Mouse (Mus musculus): ENCODE measurements around the gene S100a14. TPM values are rescaled to one million over a fixed set of nuclear protein-coding genes. Genes with fewer than 3 reads are reported as not detected.

Gene S100a14
- polyA plus RNA-seq, 1 experiment: 0.88 TPM

- Histone ChIP-seq H3K9ac (ENCODE audit: low read depth, poor library complexity, severe bottlenecking) (no peak overlapping the region), H3K36me3 (ENCODE audit: control insufficient read depth, insufficient read depth, low read length, poor library complexity, severe bottlenecking) (no peaks in the 10 kb centered on the region), H3K27me3 (ENCODE audit: control insufficient read depth, insufficient read depth, low read length, poor library complexity, severe bottlenecking) (no peaks in the 10 kb centered on the region; the same call in 1 of the 2 replicates), H3K4me3 (ENCODE audit: low read depth, low read length) (no peak overlapping the region), H3K27ac (ENCODE audit: insufficient read depth, low read length) (no peak overlapping the region), H3K9me3 (replicated peaks; ENCODE audit: control insufficient read depth, insufficient read depth, low read length, poor library complexity, severe bottlenecking) (no peaks in the 10 kb centered on the region), H3K4me1 (ENCODE audit: control insufficient read depth, insufficient read depth, low read length) (no peaks in the 10 kb centered on the region)
- no peak for TF ChIP-seq POLR2A (IDR thresholded peaks at IDR 0.05; ENCODE audit: insufficient read depth, low read length)
- TF ChIP-seq CTCF (IDR thresholded peaks at IDR 0.05; ENCODE audit: low read depth, low read length): no peak
- TF ChIP-seq EP300 (IDR thresholded peaks at IDR 0.05; ENCODE audit: insufficient read depth, low read depth, low read length): no peak
Measured at GRCm38 (mm10) chr3:90549676-90550420, 23.2 kb downstream of the S100a14 start.

- H3K9me3 ChIP-seq (replicated peaks; ENCODE audit: control insufficient read depth, insufficient read depth, low read length, poor library complexity, severe bottlenecking): no peaks in the 10 kb centered on the region
- no peaks in the 10 kb centered on the region for H3K36me3 ChIP-seq (ENCODE audit: control insufficient read depth, insufficient read depth, low read length, poor library complexity, severe bottlenecking)
- no peaks in the 10 kb centered on the region; the same call in 1 of the 2 replicates for H3K27me3 ChIP-seq (ENCODE audit: control insufficient read depth, insufficient read depth, low read length, poor library complexity, severe bottlenecking)
- no peak for TF ChIP-seq CTCF (IDR thresholded peaks at IDR 0.05; ENCODE audit: low read depth, low read length)
- TF ChIP-seq POLR2A (IDR thresholded peaks at IDR 0.05; ENCODE audit: insufficient read depth, low read length): no peak
- TF ChIP-seq EP300 (IDR thresholded peaks at IDR 0.05; ENCODE audit: insufficient read depth, low read depth, low read length): no peak
- H3K4me1 ChIP-seq (ENCODE audit: control insufficient read depth, insufficient read depth, low read length): no peaks in the 10 kb centered on the region
- no peak overlapping the region for H3K4me3 ChIP-seq (ENCODE audit: low read depth, low read length)
- H3K27ac ChIP-seq (ENCODE audit: insufficient read depth, low read length): no peak overlapping the region
- H3K9ac ChIP-seq (ENCODE audit: low read depth, poor library complexity, severe bottlenecking): no peak overlapping the region
Measured at GRCm38 (mm10) chr3:90550421-90550790, 23.8 kb downstream of the S100a14 start.

- Histone ChIP-seq H3K4me3 (ENCODE audit: low read depth, low read length) (no peak overlapping the region), H3K4me1 (ENCODE audit: control insufficient read depth, insufficient read depth, low read length) (no peaks in the 10 kb centered on the region), H3K9ac (ENCODE audit: low read depth, poor library complexity, severe bottlenecking) (no peak overlapping the region), H3K27ac (ENCODE audit: insufficient read depth, low read length) (no peak overlapping the region), H3K27me3 (ENCODE audit: control insufficient read depth, insufficient read depth, low read length, poor library complexity, severe bottlenecking) (no peaks in the 10 kb centered on the region), H3K36me3 (ENCODE audit: control insufficient read depth, insufficient read depth, low read length, poor library complexity, severe bottlenecking) (no peaks in the 10 kb centered on the region), H3K9me3 (replicated peaks; ENCODE audit: control insufficient read depth, insufficient read depth, low read length, poor library complexity, severe bottlenecking) (no peaks in the 10 kb centered on the region)
- TF ChIP-seq CTCF (IDR thresholded peaks at IDR 0.05; ENCODE audit: low read depth, low read length) (no peak), POLR2A (IDR thresholded peaks at IDR 0.05; ENCODE audit: insufficient read depth, low read length) (no peak), EP300 (IDR thresholded peaks at IDR 0.05; ENCODE audit: insufficient read depth, low read depth, low read length) (no peak)
Measured at GRCm38 (mm10) chr3:90552231-90552630, 25.6 kb downstream of the S100a14 start.

- TF ChIP-seq POLR2A (IDR thresholded peaks at IDR 0.05; ENCODE audit: insufficient read depth, low read length): no peak
- no peak for TF ChIP-seq CTCF (IDR thresholded peaks at IDR 0.05; ENCODE audit: low read depth, low read length)
- no peak for TF ChIP-seq EP300 (IDR thresholded peaks at IDR 0.05; ENCODE audit: insufficient read depth, low read depth, low read length)
Measured at GRCm38 (mm10) chr3:90555954-90556353, 29.3 kb downstream of the S100a14 start.

GRCm38 (mm10) chr3:90560008-90560628 lies 33.5 kb downstream of the S100a14 start, which contains the start of gene S100a3:
Gene S100a3, plus strand, starts transcription at chr3:90560578.
- H3K4me1 ChIP-seq (ENCODE audit: control insufficient read depth, insufficient read depth, low read length): no peaks in the 10 kb centered on the region

More at GRCm38 (mm10) chr3:90555954-90556353, 29.3 kb downstream of the S100a14 start:
- Histone ChIP-seq H3K4me1 (ENCODE audit: control insufficient read depth, insufficient read depth, low read length) (no peaks in the 10 kb centered on the region), H3K27me3 (ENCODE audit: control insufficient read depth, insufficient read depth, low read length, poor library complexity, severe bottlenecking) (no peaks in the 10 kb centered on the region), H3K4me3 (ENCODE audit: low read depth, low read length) (no peak overlapping the region), H3K9ac (ENCODE audit: low read depth, poor library complexity, severe bottlenecking) (no peak overlapping the region), H3K9me3 (replicated peaks; ENCODE audit: control insufficient read depth, insufficient read depth, low read length, poor library complexity, severe bottlenecking) (no peaks in the 10 kb centered on the region), H3K36me3 (ENCODE audit: control insufficient read depth, insufficient read depth, low read length, poor library complexity, severe bottlenecking) (no peaks in the 10 kb centered on the region), H3K27ac (ENCODE audit: insufficient read depth, low read length) (no peak overlapping the region)

DNA sequence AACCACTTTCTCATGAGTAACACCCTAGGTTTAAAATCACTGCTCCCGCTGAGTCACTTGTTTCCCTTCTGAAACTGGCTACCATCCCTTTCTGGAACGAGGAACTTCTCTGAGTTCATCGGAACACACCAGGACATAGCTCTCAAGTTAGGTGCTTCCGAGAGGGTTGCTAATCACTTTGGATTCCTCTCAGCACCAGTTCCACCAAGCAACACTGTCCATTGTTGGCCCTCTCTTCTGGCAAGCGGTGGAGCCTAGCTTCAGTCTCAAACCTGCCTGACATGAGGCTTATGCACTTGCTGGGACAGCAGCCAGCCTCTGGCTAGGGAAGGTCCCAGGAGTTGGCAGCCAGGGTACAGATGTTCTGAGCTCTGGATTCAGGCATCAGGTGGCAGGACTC lies 48.0 kb downstream of the S100a14 start:
- H3K4me1 ChIP-seq (ENCODE audit: control insufficient read depth, insufficient read depth, low read length): no peaks in the 10 kb centered on the region
- H3K9ac ChIP-seq (ENCODE audit: low read depth, poor library complexity, severe bottlenecking): no peak overlapping the region
- H3K9me3 ChIP-seq (replicated peaks; ENCODE audit: control insufficient read depth, insufficient read depth, low read length, poor library complexity, severe bottlenecking): peaks cover 6% of the 10 kb centered on the region; the same call in 1 of the 2 replicates
- H3K4me3 ChIP-seq (ENCODE audit: low read depth, low read length): no peak overlapping the region
- no peaks in the 10 kb centered on the region; the same call in 1 of the 2 replicates for H3K27me3 ChIP-seq (ENCODE audit: control insufficient read depth, insufficient read depth, low read length, poor library complexity, severe bottlenecking)
- no peaks in the 10 kb centered on the region for H3K36me3 ChIP-seq (ENCODE audit: control insufficient read depth, insufficient read depth, low read length, poor library complexity, severe bottlenecking)
- TF ChIP-seq CTCF (IDR thresholded peaks at IDR 0.05; ENCODE audit: low read depth, low read length): no peak
- no peak for TF ChIP-seq POLR2A (IDR thresholded peaks at IDR 0.05; ENCODE audit: insufficient read depth, low read length)
- no peak for TF ChIP-seq EP300 (IDR thresholded peaks at IDR 0.05; ENCODE audit: insufficient read depth, low read depth, low read length)
- no peak overlapping the region for H3K27ac ChIP-seq (ENCODE audit: insufficient read depth, low read length)

More at GRCm38 (mm10) chr3:90560008-90560628, 33.5 kb downstream of the S100a14 start, which contains the start of gene S100a3:
- no peak within 1 kb of the TSS for H3K9ac ChIP-seq (ENCODE audit: low read depth, poor library complexity, severe bottlenecking)
- no peak for TF ChIP-seq POLR2A (IDR thresholded peaks at IDR 0.05; ENCODE audit: insufficient read depth, low read length)
- TF ChIP-seq EP300 (IDR thresholded peaks at IDR 0.05; ENCODE audit: insufficient read depth, low read depth, low read length): no peak
- no peak for TF ChIP-seq CTCF (IDR thresholded peaks at IDR 0.05; ENCODE audit: low read depth, low read length)
- H3K27me3 ChIP-seq (ENCODE audit: control insufficient read depth, insufficient read depth, low read length, poor library complexity, severe bottlenecking): no peaks in the 10 kb centered on the region
- H3K36me3 ChIP-seq (ENCODE audit: control insufficient read depth, insufficient read depth, low read length, poor library complexity, severe bottlenecking): no peaks in the 10 kb centered on the region
- no peaks in the 10 kb centered on the region for H3K9me3 ChIP-seq (replicated peaks; ENCODE audit: control insufficient read depth, insufficient read depth, low read length, poor library complexity, severe bottlenecking)
- no peak within 1 kb of the TSS for H3K4me3 ChIP-seq (ENCODE audit: low read depth, low read length)
- H3K27ac ChIP-seq (ENCODE audit: insufficient read depth, low read length): no peak within 1 kb of the TSS

Data from ES-Bruce4 (cell line).